Mouse (Mus musculus): ENCODE results near the gene Isg20.

Isg20 gene

GRCm38 (mm10) chr7:78895021-78895652 lies 18.1 kb upstream of the Isg20 start:
- in situ Hi-C loops (cut with MboI; ENCODE audit: low pct_unique_long_range_greater_than_20kb in 1 of 2, low sequenced_read_pairs in 2 of 2, unreplicated experiment in 1 of 2) = loop anchor here (10.0 to 25.0 kb wide), 2 partner anchors 300 to 308 kb away; no protein-coding TSS in a partner anchor

- in situ Hi-C loops (cut with MboI; ENCODE audit: low pct_unique_long_range_greater_than_20kb in 1 of 2, low sequenced_read_pairs in 2 of 2, unreplicated experiment in 1 of 2) = loop anchor here (10.0 to 25.0 kb wide), 2 partner anchors 301 to 308 kb away; no protein-coding TSS in a partner anchor
Measured at GRCm38 (mm10) chr7:78895653-78896333, 17.4 kb upstream of the Isg20 start, which contains the start of gene Aen. TSS of gene Aen (plus strand) at chr7:78895854.

- in situ Hi-C loops (cut with MboI; ENCODE audit: low pct_unique_long_range_greater_than_20kb in 1 of 2, low sequenced_read_pairs in 2 of 2, unreplicated experiment in 1 of 2) = loop anchor here (10.0 to 25.0 kb wide), 2 partner anchors 303 to 310 kb away; no protein-coding TSS in a partner anchor
Measured at GRCm38 (mm10) chr7:78897567-78897966, 15.7 kb upstream of the Isg20 start.

- in situ Hi-C loops (cut with MboI; ENCODE audit: low pct_unique_long_range_greater_than_20kb in 1 of 2, low sequenced_read_pairs in 2 of 2, unreplicated experiment in 1 of 2) = loop anchor here in 1 of 2 experiments (25.0 kb wide), 1 partner anchor 459 kb away; no protein-coding TSS in a partner anchor
Measured at GRCm38 (mm10) chr7:78903174-78903870, 9.9 kb upstream of the Isg20 start.

GRCm38 (mm10) chr7:78904175-78904574 lies 9.0 kb upstream of the Isg20 start:
- in situ Hi-C loops (cut with MboI; ENCODE audit: low pct_unique_long_range_greater_than_20kb in 1 of 2, low sequenced_read_pairs in 2 of 2, unreplicated experiment in 1 of 2) = loop anchor here in 1 of 2 experiments (25.0 kb wide), 1 partner anchor 458 kb away; no protein-coding TSS in a partner anchor

- in situ Hi-C loops (cut with MboI; ENCODE audit: low pct_unique_long_range_greater_than_20kb in 1 of 2, low sequenced_read_pairs in 2 of 2, unreplicated experiment in 1 of 2) = loop anchor here in 1 of 2 experiments (25.0 kb wide), 1 partner anchor 453 kb away; no protein-coding TSS in a partner anchor
Measured at GRCm38 (mm10) chr7:78909026-78909425, 4.2 kb upstream of the Isg20 start.

GRCm38 (mm10) chr7:78910336-78911098 lies 2.7 kb upstream of the Isg20 start:
- in situ Hi-C loops (cut with MboI; ENCODE audit: low pct_unique_long_range_greater_than_20kb in 1 of 2, low sequenced_read_pairs in 2 of 2, unreplicated experiment in 1 of 2) = loop anchor here in 1 of 2 experiments (25.0 kb wide), 1 partner anchor 452 kb away; no protein-coding TSS in a partner anchor

- in situ Hi-C loops (cut with MboI; ENCODE audit: low pct_unique_long_range_greater_than_20kb in 1 of 2, low sequenced_read_pairs in 2 of 2, unreplicated experiment in 1 of 2) = loop anchor here in 1 of 2 experiments (25.0 kb wide), 1 partner anchor 451 kb away; no protein-coding TSS in a partner anchor
Measured at GRCm38 (mm10) chr7:78911209-78911608, 2.0 kb upstream of the Isg20 start.

- in situ Hi-C loops (cut with MboI; ENCODE audit: low pct_unique_long_range_greater_than_20kb in 1 of 2, low sequenced_read_pairs in 2 of 2, unreplicated experiment in 1 of 2) = loop anchor here in 1 of 2 experiments (25.0 kb wide), 1 partner anchor 450 kb away; no protein-coding TSS in a partner anchor
Measured at GRCm38 (mm10) chr7:78912253-78912973, 811 bp upstream of the Isg20 start.

GRCm38 (mm10) chr7:78913649-78914544 lies 673 bp downstream of the Isg20 start:
- in situ Hi-C loops (cut with MboI; ENCODE audit: low pct_unique_long_range_greater_than_20kb in 1 of 2, low sequenced_read_pairs in 2 of 2, unreplicated experiment in 1 of 2) = loop anchor here in 1 of 2 experiments (25.0 kb wide), 1 partner anchor 448 kb away; no protein-coding TSS in a partner anchor

GRCm38 (mm10) chr7:78914545-78914845 lies 1.3 kb downstream of the Isg20 start:
- in situ Hi-C loops (cut with MboI; ENCODE audit: low pct_unique_long_range_greater_than_20kb in 1 of 2, low sequenced_read_pairs in 2 of 2, unreplicated experiment in 1 of 2) = loop anchor here in 1 of 2 experiments (25.0 kb wide), 1 partner anchor 448 kb away; no protein-coding TSS in a partner anchor

GRCm38 (mm10) chr7:78914896-78915510 lies 1.8 kb downstream of the Isg20 start:
- in situ Hi-C loops (cut with MboI; ENCODE audit: low pct_unique_long_range_greater_than_20kb in 1 of 2, low sequenced_read_pairs in 2 of 2, unreplicated experiment in 1 of 2) = loop anchor here (5.0 to 25.0 kb wide), 3 partner anchors 172 to 447 kb away; no protein-coding TSS in a partner anchor

- in situ Hi-C loops (cut with MboI; ENCODE audit: low pct_unique_long_range_greater_than_20kb in 1 of 2, low sequenced_read_pairs in 2 of 2, unreplicated experiment in 1 of 2) = loop anchor here (5.0 to 25.0 kb wide), 3 partner anchors 169 to 444 kb away; no protein-coding TSS in a partner anchor
Measured at GRCm38 (mm10) chr7:78918686-78919085, 5.5 kb downstream of the Isg20 start.

- in situ Hi-C loops (cut with MboI; ENCODE audit: low pct_unique_long_range_greater_than_20kb in 1 of 2, low sequenced_read_pairs in 2 of 2, unreplicated experiment in 1 of 2) = loop anchor here (5.0 to 25.0 kb wide), 2 partner anchors 330 to 440 kb away; no protein-coding TSS in a partner anchor
Measured at GRCm38 (mm10) chr7:78922506-78922905, 9.3 kb downstream of the Isg20 start.

- in situ Hi-C loops (cut with MboI; ENCODE audit: low pct_unique_long_range_greater_than_20kb in 1 of 2, low sequenced_read_pairs in 2 of 2, unreplicated experiment in 1 of 2) = loop anchor here (5.0 to 25.0 kb wide), 2 partner anchors 328 to 438 kb away; no protein-coding TSS in a partner anchor
Measured at GRCm38 (mm10) chr7:78924300-78924699, 11.1 kb downstream of the Isg20 start.

GRCm38 (mm10) chr7:78924796-78925195 lies 11.6 kb downstream of the Isg20 start:
- in situ Hi-C loops (cut with MboI; ENCODE audit: low pct_unique_long_range_greater_than_20kb in 1 of 2, low sequenced_read_pairs in 2 of 2, unreplicated experiment in 1 of 2) = loop anchor here (5.0 to 25.0 kb wide), 2 partner anchors 328 to 438 kb away; no protein-coding TSS in a partner anchor

All from mouse embryonic stem cell (cell line).